Mouse (Mus musculus): ENCODE measurements at regions not wholly inside any gene's neighbourhood (a gene's known extent, or its start where the extent isn't known, plus 50 kb on each side); places are given as distances from the start of the nearest gene placed in this dataset.
A peak's percentile ranks its signal among the peaks of the same experiment; 100 is the strongest.

GRCm38 (mm10) chr16:84421650-84422049, 93.3 kb upstream of the A730009L09Rik start:
- Histone ChIP-seq H3K9ac (ENCODE audit: insufficient read depth, low read depth, low read length, poor library complexity, severe bottlenecking) (no peak overlapping the region), H3K4me1 (ENCODE audit: control insufficient read depth in 2 of 2, insufficient read depth in 2 of 2, low read length in 2 of 2, poor library complexity in 1 of 2) (no peaks in the 10 kb centered on the region), H3K4me3 (ENCODE audit: insufficient read depth in 1 of 2, low read depth in 1 of 2, low read length in 2 of 2, poor library complexity in 1 of 2, severe bottlenecking in 1 of 2) (no peak overlapping the region), H3K27ac (ENCODE audit: insufficient read depth, low read depth, low read length, poor library complexity, severe bottlenecking) (no peak overlapping the region), H3K9me3 (ENCODE audit: control insufficient read depth, insufficient read depth, low read depth, low read length) (no peaks in the 10 kb centered on the region), H3K36me3 (ENCODE audit: control insufficient read depth, insufficient read depth, low read length, poor library complexity, severe bottlenecking) (no peaks in the 10 kb centered on the region)
- DNase-seq (ENCODE audit: low read depth, low spot score): no peak
- TF ChIP-seq CHD2 (IDR thresholded peaks at IDR 0.05; ENCODE audit: low read depth, low read length) (no peak), ZC3H11A (IDR thresholded peaks at IDR 0.05; ENCODE audit: borderline replicate concordance, low read depth, low read length) (no peak), MAFK (IDR thresholded peaks at IDR 0.05; ENCODE audit: insufficient read depth, low read depth, low read length) (no peak), HCFC1 (IDR thresholded peaks at IDR 0.05; ENCODE audit: borderline replicate concordance, insufficient read depth, low read length) (no peak), ZNF384 (IDR thresholded peaks at IDR 0.05; ENCODE audit: low read depth, low read length) (no peak)
- in situ Hi-C loops (cut with MboI; ENCODE audit: low sequenced_read_pairs in 2 of 2, unreplicated experiment in 2 of 2): no loop called here

- H3K4me1 ChIP-seq (ENCODE audit: control insufficient read depth in 2 of 2, insufficient read depth in 2 of 2, low read length in 2 of 2, poor library complexity in 1 of 2): no peaks in the 10 kb centered on the region
- no peaks in the 10 kb centered on the region for H3K9me3 ChIP-seq (ENCODE audit: control insufficient read depth, insufficient read depth, low read depth, low read length)
- H3K9ac ChIP-seq (ENCODE audit: insufficient read depth, low read depth, low read length, poor library complexity, severe bottlenecking): no peak overlapping the region
- in situ Hi-C loops (cut with MboI; ENCODE audit: low sequenced_read_pairs in 2 of 2, unreplicated experiment in 2 of 2): no loop called here
- H3K36me3 ChIP-seq (ENCODE audit: control insufficient read depth, insufficient read depth, low read length, poor library complexity, severe bottlenecking): no peaks in the 10 kb centered on the region
- H3K4me3 ChIP-seq (ENCODE audit: insufficient read depth in 1 of 2, low read depth in 1 of 2, low read length in 2 of 2, poor library complexity in 1 of 2, severe bottlenecking in 1 of 2): no peak overlapping the region
- no peak overlapping the region for H3K27ac ChIP-seq (ENCODE audit: insufficient read depth, low read depth, low read length, poor library complexity, severe bottlenecking)
- DNase-seq (ENCODE audit: low read depth, low spot score): no peak
- TF ChIP-seq ZNF384 (IDR thresholded peaks at IDR 0.05; ENCODE audit: low read depth, low read length) (no peak), ZC3H11A (IDR thresholded peaks at IDR 0.05; ENCODE audit: borderline replicate concordance, low read depth, low read length) (no peak), MAFK (IDR thresholded peaks at IDR 0.05; ENCODE audit: insufficient read depth, low read depth, low read length) (no peak), CHD2 (IDR thresholded peaks at IDR 0.05; ENCODE audit: low read depth, low read length) (no peak), HCFC1 (IDR thresholded peaks at IDR 0.05; ENCODE audit: borderline replicate concordance, insufficient read depth, low read length) (no peak)
Observed at GRCm38 (mm10) chr16:84426990-84427540, 87.9 kb upstream of the A730009L09Rik start.

- no peak for TF ChIP-seq MAFK (IDR thresholded peaks at IDR 0.05; ENCODE audit: insufficient read depth, low read depth, low read length)
- TF ChIP-seq ZNF384 (IDR thresholded peaks at IDR 0.05; ENCODE audit: low read depth, low read length): no peak
- TF ChIP-seq HCFC1 (IDR thresholded peaks at IDR 0.05; ENCODE audit: borderline replicate concordance, insufficient read depth, low read length): no peak
- TF ChIP-seq ZC3H11A (IDR thresholded peaks at IDR 0.05; ENCODE audit: borderline replicate concordance, low read depth, low read length): no peak
- Histone ChIP-seq H3K27ac (ENCODE audit: insufficient read depth, low read depth, low read length, poor library complexity, severe bottlenecking) (no peak overlapping the region), H3K9me3 (ENCODE audit: control insufficient read depth, insufficient read depth, low read depth, low read length) (no peaks in the 10 kb centered on the region), H3K36me3 (ENCODE audit: control insufficient read depth, insufficient read depth, low read length, poor library complexity, severe bottlenecking) (no peaks in the 10 kb centered on the region), H3K4me3 (ENCODE audit: insufficient read depth in 1 of 2, low read depth in 1 of 2, low read length in 2 of 2, poor library complexity in 1 of 2, severe bottlenecking in 1 of 2) (no peak overlapping the region), H3K4me1 (ENCODE audit: control insufficient read depth in 2 of 2, insufficient read depth in 2 of 2, low read length in 2 of 2, poor library complexity in 1 of 2) (no peaks in the 10 kb centered on the region), H3K9ac (ENCODE audit: insufficient read depth, low read depth, low read length, poor library complexity, severe bottlenecking) (no peak overlapping the region)
- in situ Hi-C loops (cut with MboI; ENCODE audit: low sequenced_read_pairs in 2 of 2, unreplicated experiment in 2 of 2): no loop called here
- DNase-seq (ENCODE audit: low read depth, low spot score): no peak
Observed at GRCm38 (mm10) chr16:84456596-84456995, 58.3 kb upstream of the A730009L09Rik start.

- H3K27ac ChIP-seq (ENCODE audit: insufficient read depth, low read depth, low read length, poor library complexity, severe bottlenecking): no peak overlapping the region
- no peaks in the 10 kb centered on the region for H3K4me1 ChIP-seq (ENCODE audit: control insufficient read depth in 2 of 2, insufficient read depth in 2 of 2, low read length in 2 of 2, poor library complexity in 1 of 2)
- H3K36me3 ChIP-seq (ENCODE audit: control insufficient read depth, insufficient read depth, low read length, poor library complexity, severe bottlenecking): no peaks in the 10 kb centered on the region
- DNase-seq (ENCODE audit: low read depth, low spot score): peak; percentile 40
- TF ChIP-seq CHD2 (IDR thresholded peaks at IDR 0.05; ENCODE audit: low read depth, low read length): no peak
- TF ChIP-seq ZC3H11A (IDR thresholded peaks at IDR 0.05; ENCODE audit: borderline replicate concordance, low read depth, low read length): no peak
- no peak for TF ChIP-seq HCFC1 (IDR thresholded peaks at IDR 0.05; ENCODE audit: borderline replicate concordance, insufficient read depth, low read length)
- no peak for TF ChIP-seq ZNF384 (IDR thresholded peaks at IDR 0.05; ENCODE audit: low read depth, low read length)
- no peak for TF ChIP-seq MAFK (IDR thresholded peaks at IDR 0.05; ENCODE audit: insufficient read depth, low read depth, low read length)
- in situ Hi-C loops (cut with MboI; ENCODE audit: low sequenced_read_pairs in 2 of 2, unreplicated experiment in 2 of 2): no loop called here
- H3K4me3 ChIP-seq (ENCODE audit: insufficient read depth in 1 of 2, low read depth in 1 of 2, low read length in 2 of 2, poor library complexity in 1 of 2, severe bottlenecking in 1 of 2): no peak overlapping the region
- H3K9ac ChIP-seq (ENCODE audit: insufficient read depth, low read depth, low read length, poor library complexity, severe bottlenecking): no peak overlapping the region
- no peaks in the 10 kb centered on the region for H3K9me3 ChIP-seq (ENCODE audit: control insufficient read depth, insufficient read depth, low read depth, low read length)
Observed at GRCm38 (mm10) chr16:84462150-84462549, 52.8 kb upstream of the A730009L09Rik start.
